Mouse (Mus musculus): Measurements from ENCODE around the gene Tcl1b4. TPM values are rescaled to one million over a fixed set of nuclear protein-coding genes. Genes with fewer than 3 reads are reported as not detected.

Tcl1b4 gene
- polyA plus RNA-seq, 1 experiment from 2014 or later = not detected

DNA sequence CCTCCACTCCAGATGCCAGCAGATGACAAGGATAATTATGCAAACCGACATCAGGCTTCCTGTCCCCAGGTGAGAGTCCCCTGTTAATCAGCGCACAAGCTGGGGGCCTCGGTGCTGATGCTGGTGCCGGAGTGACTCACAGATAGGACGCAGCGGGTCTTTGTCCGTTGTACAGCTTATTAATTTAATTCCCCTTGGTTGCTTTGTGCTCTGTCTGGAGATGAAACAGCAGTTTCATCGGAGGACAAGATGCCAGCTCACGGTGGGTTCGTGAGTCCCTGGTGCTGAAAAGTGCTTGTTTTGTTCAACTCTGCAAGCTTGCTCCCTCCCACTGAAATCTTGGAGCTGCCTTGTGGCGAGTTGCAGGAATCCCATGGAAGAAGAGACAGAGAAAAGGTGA, 32.6 kb downstream of the Tcl1b4 start:
- 0 out of 2 replicates have a peak overlapping the region, but pooled peaks have one; percentile 21 for H3K4me2 ChIP-seq (replicated peaks)
- H3K36me3 ChIP-seq (replicated peaks; ENCODE audit: control insufficient read depth, insufficient read depth) = no peaks in the 10 kb centered on the region
- no peaks in the 10 kb centered on the region for H3K4me1 ChIP-seq (replicated peaks; ENCODE audit: control insufficient read depth, insufficient read depth, low read length)
- H3K27ac ChIP-seq = peak overlapping the region; percentile 28; the same call in 1 of the 2 replicates
- no peak overlapping the region for H3K4me3 ChIP-seq (replicated peaks; ENCODE audit: low read length)
- peak overlapping the region; percentile 16; the same call in 1 of the 2 replicates for H3K9ac ChIP-seq
- ATAC-seq (ENCODE audit: low FRiP score) (no peak), DNase-seq (ENCODE audit: low spot score) (no peak)
- 47% methylated on average over 11 of the region's 11 CpGs for WGBS
- no peaks in the 10 kb centered on the region for H3K9me3 ChIP-seq (ENCODE audit: control insufficient read depth, low read length)
- H3K27me3 ChIP-seq (ENCODE audit: control insufficient read depth, insufficient read depth, low read length) = no peaks in the 10 kb centered on the region

DNA sequence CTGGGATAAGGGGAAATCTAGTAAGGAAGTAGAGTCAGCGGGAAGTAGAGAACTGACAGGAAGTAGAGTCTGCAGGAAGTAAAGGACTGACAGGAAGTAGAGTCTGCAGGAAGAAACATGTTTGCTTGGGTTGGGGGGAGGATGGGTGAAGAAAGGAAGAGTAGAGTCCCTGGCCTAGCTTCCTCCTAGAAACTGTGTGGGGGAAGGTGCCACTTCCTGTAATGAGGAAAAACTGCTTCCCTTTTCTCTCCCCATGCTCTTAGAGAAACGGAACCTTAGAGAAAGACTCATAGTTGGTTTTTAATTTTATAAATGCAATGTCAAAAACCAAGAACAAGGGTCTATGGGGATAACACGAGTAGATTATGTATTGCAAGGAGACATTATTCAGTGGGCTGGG, 33.3 kb downstream of the Tcl1b4 start:
- Histone ChIP-seq H3K9me3 (ENCODE audit: control insufficient read depth, low read length) (no peaks in the 10 kb centered on the region), H3K36me3 (replicated peaks; ENCODE audit: control insufficient read depth, insufficient read depth) (no peaks in the 10 kb centered on the region), H3K9ac (no peak overlapping the region), H3K4me2 (replicated peaks) (no peak overlapping the region), H3K27me3 (ENCODE audit: control insufficient read depth, insufficient read depth, low read length) (no peaks in the 10 kb centered on the region), H3K27ac (no peak overlapping the region), H3K4me3 (replicated peaks; ENCODE audit: low read length) (no peak overlapping the region), H3K4me1 (replicated peaks; ENCODE audit: control insufficient read depth, insufficient read depth, low read length) (no peaks in the 10 kb centered on the region)
- ATAC-seq (ENCODE audit: low FRiP score) = no peak
- WGBS = 86% methylated on average over 3 of the region's 3 CpGs
- no peak for DNase-seq (ENCODE audit: low spot score)

DNA sequence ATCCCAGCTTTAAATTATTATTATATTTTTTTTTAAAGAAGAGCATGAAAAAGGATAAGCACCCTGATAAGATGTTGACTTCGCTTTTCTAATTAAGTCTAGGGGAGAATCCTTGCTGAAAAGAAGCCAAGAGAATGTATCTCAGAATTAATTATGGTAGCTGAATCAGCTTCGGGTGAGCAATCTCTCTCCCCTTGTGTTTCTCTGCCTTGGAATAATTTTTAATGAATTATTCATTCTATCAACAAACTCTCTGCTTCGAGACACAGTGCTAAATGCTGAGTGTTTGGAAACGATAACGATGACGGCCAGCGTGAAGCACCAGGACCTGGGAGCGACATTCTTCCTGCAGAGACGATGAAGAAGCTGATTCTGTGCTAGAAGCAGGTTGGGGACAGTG, 37.3 kb downstream of the Tcl1b4 start:
- Histone ChIP-seq H3K27ac (peak overlapping the region; percentile 58), H3K4me3 (replicated peaks; ENCODE audit: low read length) (no peak overlapping the region), H3K27me3 (ENCODE audit: control insufficient read depth, insufficient read depth, low read length) (no peaks in the 10 kb centered on the region), H3K9ac (no peak overlapping the region), H3K36me3 (replicated peaks; ENCODE audit: control insufficient read depth, insufficient read depth) (no peaks in the 10 kb centered on the region), H3K4me2 (replicated peaks) (no peak overlapping the region), H3K4me1 (replicated peaks; ENCODE audit: control insufficient read depth, insufficient read depth, low read length) (no peaks in the 10 kb centered on the region), H3K9me3 (ENCODE audit: control insufficient read depth, low read length) (no peaks in the 10 kb centered on the region)
- WGBS = 43% methylated on average over 9 of the region's 9 CpGs
- ATAC-seq (ENCODE audit: low FRiP score) = no peak
- no peak for DNase-seq (ENCODE audit: low spot score)

DNA sequence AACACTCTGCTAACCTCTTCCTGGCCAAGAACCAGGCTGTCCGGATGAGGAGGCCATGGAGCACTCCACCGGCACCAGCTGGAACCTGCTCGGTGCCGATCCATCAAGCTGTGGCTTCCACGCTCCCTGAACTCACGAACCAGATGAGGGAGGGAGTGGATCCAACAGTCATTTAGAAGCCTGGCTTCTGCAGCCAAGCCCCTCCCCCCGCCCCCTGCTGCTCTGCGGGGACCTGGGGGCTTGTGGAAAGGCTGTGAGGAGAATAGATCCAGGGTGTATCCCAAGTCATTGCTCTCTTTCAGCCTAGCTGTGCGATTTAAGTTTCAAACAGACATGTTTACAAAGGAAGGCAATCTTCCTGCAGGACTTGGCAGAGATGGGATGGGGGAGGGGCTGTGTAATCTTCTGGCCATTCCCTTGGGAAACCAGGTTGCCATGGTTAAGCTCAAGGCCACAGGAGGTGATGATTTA, 47.0 kb downstream of the Tcl1b4 start:
- no peaks in the 10 kb centered on the region for H3K36me3 ChIP-seq (replicated peaks; ENCODE audit: control insufficient read depth, insufficient read depth)
- no peaks in the 10 kb centered on the region for H3K9me3 ChIP-seq (ENCODE audit: control insufficient read depth, low read length)
- H3K9ac ChIP-seq = 0 out of 2 replicates have a peak overlapping the region, but pooled peaks have one; percentile 7
- H3K4me2 ChIP-seq (replicated peaks) = peak overlapping the region; percentile 6
- H3K27ac ChIP-seq = no peak overlapping the region
- ATAC-seq (ENCODE audit: low FRiP score) (peak; percentile 49; the same call in 1 of the 2 replicates), DNase-seq (ENCODE audit: low spot score) (peak; percentile 62)
- no peak overlapping the region for H3K4me3 ChIP-seq (replicated peaks; ENCODE audit: low read length)
- peaks cover 27% of the 10 kb centered on the region for H3K4me1 ChIP-seq (replicated peaks; ENCODE audit: control insufficient read depth, insufficient read depth, low read length)
- H3K27me3 ChIP-seq (ENCODE audit: control insufficient read depth, insufficient read depth, low read length) = no peaks in the 10 kb centered on the region
- WGBS = 7% methylated on average over 9 of the region's 9 CpGs

DNA sequence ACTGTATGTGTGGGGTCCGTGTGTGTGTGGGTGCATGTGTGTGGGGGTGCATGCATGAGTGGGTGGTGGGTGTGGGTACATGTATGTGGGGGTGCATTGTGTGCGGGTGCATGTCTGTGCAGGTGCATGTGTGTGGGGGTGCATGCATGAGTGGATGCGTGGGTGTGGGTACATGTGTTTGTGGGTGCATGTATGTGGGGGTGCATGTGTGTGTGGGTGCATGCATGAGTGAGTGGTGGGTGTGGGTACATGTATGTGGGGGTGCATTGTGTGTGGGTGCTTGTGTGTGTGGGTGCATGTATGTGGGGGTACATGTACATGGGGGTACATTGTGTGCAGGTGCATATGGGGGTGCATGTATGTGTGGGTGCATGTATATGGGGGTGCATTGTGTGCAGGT, 52.0 kb downstream of the Tcl1b4 start:
- DNase-seq (ENCODE audit: low spot score) = no peak
- WGBS = 98% methylated on average over 3 of the region's 3 CpGs
- no peaks in the 10 kb centered on the region for H3K27me3 ChIP-seq (ENCODE audit: control insufficient read depth, insufficient read depth, low read length)
- H3K9ac ChIP-seq = no peak overlapping the region
- H3K4me2 ChIP-seq (replicated peaks) = no peak overlapping the region
- H3K4me1 ChIP-seq (replicated peaks; ENCODE audit: control insufficient read depth, insufficient read depth, low read length) = peaks cover 18% of the 10 kb centered on the region
- no peaks in the 10 kb centered on the region for H3K36me3 ChIP-seq (replicated peaks; ENCODE audit: control insufficient read depth, insufficient read depth)
- no peak overlapping the region for H3K27ac ChIP-seq
- no peak overlapping the region for H3K4me3 ChIP-seq (replicated peaks; ENCODE audit: low read length)
- H3K9me3 ChIP-seq (ENCODE audit: control insufficient read depth, low read length) = no peaks in the 10 kb centered on the region
- no peak for ATAC-seq (ENCODE audit: low FRiP score)

Other genes with a start within 250 kb of the Tcl1b4 start
- gene Syne3, start 192.1 kb upstream of the Tcl1b4 start, polyA plus RNA-seq (2014; fragmentation: Nextera tagmentation; extraction: Ambion mirVana) = 0.35 TPM in 2 replicates
- 183 and 189 TPM in 2 replicates for gene Glrx5, start 169.3 kb upstream of the Tcl1b4 start, polyA plus RNA-seq (2014; fragmentation: Nextera tagmentation; extraction: Ambion mirVana)
- not detected in 2 replicates for gene Tcl1b2, start 55.9 kb upstream of the Tcl1b4 start, polyA plus RNA-seq (2014; fragmentation: Nextera tagmentation; extraction: Ambion mirVana)
- not detected in 2 replicates for gene Tcl1b1, start 42.3 kb upstream of the Tcl1b4 start, polyA plus RNA-seq (2014; fragmentation: Nextera tagmentation; extraction: Ambion mirVana)
- not detected in 2 replicates for gene Tcl1b5, start 25.6 kb upstream of the Tcl1b4 start, polyA plus RNA-seq (2014; fragmentation: Nextera tagmentation; extraction: Ambion mirVana)
- gene Tcl1b3, start 10.9 kb upstream of the Tcl1b4 start, polyA plus RNA-seq (2014; fragmentation: Nextera tagmentation; extraction: Ambion mirVana) = not detected in 2 replicates
- not detected in 2 replicates for gene Tcl1, start 20.8 kb downstream of the Tcl1b4 start, polyA plus RNA-seq (2014; fragmentation: Nextera tagmentation; extraction: Ambion mirVana)
- 20.3 and 25.9 TPM in 2 replicates for gene Tunar, start 131.9 kb downstream of the Tcl1b4 start, polyA plus RNA-seq (2014; fragmentation: Nextera tagmentation; extraction: Ambion mirVana)

Data from hindbrain, embryonic 14.5 days (tissue).